ENCODE assay signal across 25 mouse cellular contexts in the genomic region with DNA sequence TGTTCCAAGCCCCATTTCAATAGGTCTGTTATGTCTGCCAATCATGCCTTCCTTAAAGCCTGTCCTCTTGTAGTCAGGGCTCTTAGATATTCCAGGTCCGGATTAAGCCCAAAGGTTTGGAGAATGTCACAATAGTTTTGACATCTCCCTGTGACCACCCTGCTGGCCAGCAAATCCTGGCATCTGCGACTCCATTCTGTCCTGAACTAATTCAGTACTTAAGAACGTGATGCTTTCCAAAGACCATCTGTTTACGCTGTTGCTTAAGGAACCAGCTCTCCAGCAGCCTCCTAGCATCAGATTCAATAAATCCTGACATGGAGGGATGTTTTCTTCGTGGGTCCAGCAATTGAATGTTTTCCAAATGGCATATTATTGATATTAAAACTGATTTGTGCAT.
DNase-seq lines count a peak whose midpoint lies in the region; ATAC-seq and TF ChIP-seq lines count a peak whose summit lies in the region.
"Had no signal": no experiment of that assay in that cellular context is flagged by ENCODE, and none has a peak within 500 bp of the region (broad histone marks: within the 10 kb centered on the region; RNA-seq: fewer than 3 reads in every experiment).

No protein-coding gene starts in this region.

- WGBS in heart, embryonic 11.5 days (ENCODE audit: insufficient replicate concordance) = 68% methylated on average over 5 of the region's 5 CpGs
- 21% methylated on average over 5 of the region's 5 CpGs for WGBS in cerebellum, adult 2 months

- DNase-seq in heart, adult 11 months = peak; percentile 39
- DNase-seq in lung, postnatal 36 days = peak; percentile 8
- DNase-seq in lung, postnatal 14 days = no peak
- peak; percentile 30 to 50 for DNase-seq in cerebellum, adult 2 months
- DNase-seq in cerebellum, postnatal 14 days = peak; percentile 48 to 59
- DNase-seq in left cerebral cortex, postnatal 36 days (ENCODE audit: low spot score in 2 of 2) = no peak
- DNase-seq: adrenal gland, postnatal 36 days; B cell, adult 2 months; gastrocnemius, adult 2 months; kidney, adult 9 months; kidney, postnatal 25 days; right cerebral cortex, adult 18-20 months; thymus, postnatal 4 days had no signal

- no peaks in the 10 kb centered on the region for H3K36me3 ChIP-seq in heart, embryonic 11.5 days (ENCODE audit: control insufficient read depth, insufficient read depth, low read length)
- H3K36me3 ChIP-seq: G1E; heart, embryonic 10.5 days; limb, embryonic 15.5 days; midbrain, embryonic 15.5 days; neural tube, embryonic 13.5 days; stomach, embryonic 15.5 days had no signal

- H3K9me3 ChIP-seq in heart, embryonic 11.5 days (replicated peaks; ENCODE audit: control insufficient read depth, low read length) = no peaks in the 10 kb centered on the region
- H3K9me3 ChIP-seq: heart, embryonic 10.5 days; limb, embryonic 15.5 days; midbrain, embryonic 15.5 days; neural tube, embryonic 13.5 days; stomach, embryonic 15.5 days had no signal

- no peak overlapping the region for H3K4me2 ChIP-seq in heart, embryonic 11.5 days
- H3K4me2 ChIP-seq: limb, embryonic 15.5 days; midbrain, embryonic 15.5 days; neural tube, embryonic 13.5 days; stomach, embryonic 15.5 days had no signal

- H3K27me3 ChIP-seq in heart, embryonic 11.5 days (ENCODE audit: control insufficient read depth, insufficient read depth, low read length) = peaks cover 44% of the 10 kb centered on the region
- no peaks in the 10 kb centered on the region for H3K27me3 ChIP-seq in cerebellum, adult 2 months (ENCODE audit: control insufficient read depth, insufficient read depth, low read length)
- H3K27me3 ChIP-seq: midbrain, embryonic 15.5 days; neural tube, embryonic 13.5 days; Patski; stomach, embryonic 15.5 days had no signal

- H3K9ac ChIP-seq in heart, embryonic 11.5 days (ENCODE audit: low read depth, low read length) = no peak overlapping the region
- H3K9ac ChIP-seq: limb, embryonic 15.5 days; liver, embryonic 14.5 days; midbrain, embryonic 15.5 days; neural tube, embryonic 13.5 days; stomach, embryonic 15.5 days had no signal

- no peak overlapping the region for H3K4me3 ChIP-seq in heart, embryonic 11.5 days (ENCODE audit: low read depth, low read length)
- no peak overlapping the region for H3K4me3 ChIP-seq in cerebellum, adult 2 months (replicated peaks; ENCODE audit: insufficient read depth, low read depth, low read length)
- H3K4me3 ChIP-seq: gastrocnemius, adult 2 months; heart, embryonic 10.5 days; limb, embryonic 15.5 days; midbrain, embryonic 15.5 days; myocyte; neural tube, embryonic 13.5 days; stomach, embryonic 15.5 days had no signal

- no peak for ATAC-seq in heart, embryonic 11.5 days (replicated peaks; ENCODE audit: insufficient number of reproducible peaks, low FRiP score, low TSS enrichment)
- ATAC-seq: hindbrain, embryonic 16.5 days; intestine, embryonic 16.5 days; midbrain, embryonic 15.5 days; Patski had no signal

- no peak for TF ChIP-seq POLR2A in cerebellum, adult 2 months (IDR thresholded peaks at IDR 0.05; ENCODE audit: borderline replicate concordance, insufficient read depth, low read length)

- TF ChIP-seq CTCF in cerebellum, adult 2 months (IDR thresholded peaks at IDR 0.05; ENCODE audit: borderline replicate concordance, insufficient read depth, low read depth, low read length) = no peak

- H3K27ac ChIP-seq in heart, embryonic 11.5 days (ENCODE audit: low read depth, low read length) = no peak overlapping the region
- H3K27ac ChIP-seq in cerebellum, adult 2 months (ENCODE audit: insufficient read depth, low read length) = no peak overlapping the region
- H3K27ac ChIP-seq: gastrocnemius, adult 2 months; heart, embryonic 10.5 days; limb, embryonic 15.5 days; liver, embryonic 14.5 days; midbrain, embryonic 15.5 days; neural tube, embryonic 13.5 days; stomach, embryonic 15.5 days had no signal

- H3K4me1 ChIP-seq in heart, embryonic 11.5 days (ENCODE audit: control insufficient read depth, insufficient read depth, low read length) = 0 out of 2 replicates have a peak, but pooled peaks cover 4% of the 10 kb centered on the region
- no peaks in the 10 kb centered on the region; the same call in 1 of the 2 replicates for H3K4me1 ChIP-seq in cerebellum, adult 2 months (ENCODE audit: control insufficient read depth, insufficient read depth, low read length)
- H3K4me1 ChIP-seq: heart, embryonic 10.5 days; limb, embryonic 15.5 days; midbrain, embryonic 15.5 days; neural tube, embryonic 13.5 days; stomach, embryonic 15.5 days had no signal

- intact Hi-C loops in left cerebral cortex, postnatal 36 days (cut with DNase I) = no loop called here

Comparison
In these comparisons a context has a peak if more than half of its experiments do, and no peak if none do; other contexts are left out.
1. DNase-seq: peak in heart, adult 11 months (single experiment), lung, postnatal 36 days (single experiment), cerebellum, adult 2 months (2 of 2) and cerebellum, postnatal 14 days (2 of 2); none in lung, postnatal 14 days (single experiment) and left cerebral cortex, postnatal 36 days (0 of 2).